Mouse (Mus musculus): ENCODE results near the gene Tmem206. TPM values are rescaled to one million over a fixed set of nuclear protein-coding genes. Genes with fewer than 3 reads are reported as not detected.

The Tmem206 gene
- polyA plus RNA-seq, 1 experiment from 2014 or later, result 4.4 TPM

DNA sequence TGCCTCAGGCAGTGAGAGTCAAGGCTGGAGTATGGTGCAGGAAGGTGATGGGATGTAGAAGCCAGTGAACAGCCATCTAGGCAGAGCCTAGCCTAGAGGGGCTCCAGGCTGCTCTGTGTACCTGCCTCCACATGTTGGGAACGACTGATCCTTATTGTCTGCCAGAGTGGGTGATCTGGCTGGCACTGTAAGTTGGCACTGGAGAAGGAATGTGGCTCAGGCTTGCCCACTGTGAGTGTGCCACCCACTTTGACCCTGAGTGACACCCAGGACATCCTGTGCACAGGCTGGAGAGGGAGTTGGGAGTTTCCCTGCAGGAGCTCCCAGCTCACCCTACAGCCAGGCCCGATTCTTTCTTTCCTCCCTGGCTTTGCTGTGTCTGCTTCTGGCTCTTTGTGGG lies 14.2 kb downstream of the Tmem206 start:
- 93% methylated on average over 2 of the region's 2 CpGs for WGBS (ENCODE audit: insufficient replicate concordance)
- H3K9ac ChIP-seq (replicated peaks), result no peak overlapping the region
- H3K4me2 ChIP-seq (ENCODE audit: low read depth, low read length), result no peak overlapping the region
- no peaks in the 10 kb centered on the region for H3K4me1 ChIP-seq (ENCODE audit: insufficient read depth)
- no peak overlapping the region for H3K27ac ChIP-seq (ENCODE audit: low read depth)
- H3K9me3 ChIP-seq (ENCODE audit: low read length), result no peaks in the 10 kb centered on the region
- ATAC-seq (no peak), DNase-seq (no peak)
- no peaks in the 10 kb centered on the region for H3K27me3 ChIP-seq (ENCODE audit: insufficient read depth, low read length)
- TF ChIP-seq EP300 (IDR thresholded peaks at IDR 0.05; ENCODE audit: low read depth) (no peak), CTCF (IDR thresholded peaks at IDR 0.05; ENCODE audit: low read depth) (no peak)
- no peak overlapping the region for H3K4me3 ChIP-seq (ENCODE audit: low read depth, low read length)
- H3K36me3 ChIP-seq (replicated peaks; ENCODE audit: insufficient read depth, low read length), result peaks cover 15% of the 10 kb centered on the region

GRCm38 (mm10) chr1:191340530-191340929 lies 14.8 kb downstream of the Tmem206 start:
- H3K27me3 ChIP-seq (ENCODE audit: insufficient read depth, low read length), result no peaks in the 10 kb centered on the region
- H3K36me3 ChIP-seq (replicated peaks; ENCODE audit: insufficient read depth, low read length), result peaks cover 15% of the 10 kb centered on the region

GRCm38 (mm10) chr1:191347602-191348001 lies 21.9 kb downstream of the Tmem206 start:
- Histone ChIP-seq H3K36me3 (replicated peaks; ENCODE audit: insufficient read depth, low read length) (peaks cover 35% of the 10 kb centered on the region), H3K4me3 (ENCODE audit: low read depth, low read length) (no peak overlapping the region), H3K9ac (replicated peaks) (no peak overlapping the region), H3K4me2 (ENCODE audit: low read depth, low read length) (no peak overlapping the region), H3K4me1 (ENCODE audit: insufficient read depth) (no peaks in the 10 kb centered on the region), H3K9me3 (ENCODE audit: low read length) (no peaks in the 10 kb centered on the region), H3K27me3 (ENCODE audit: insufficient read depth, low read length) (no peaks in the 10 kb centered on the region), H3K27ac (ENCODE audit: low read depth) (no peak overlapping the region)
- DNase-seq (no peak), ATAC-seq (no peak)
- TF ChIP-seq CTCF (IDR thresholded peaks at IDR 0.05; ENCODE audit: low read depth), result no peak
- TF ChIP-seq EP300 (IDR thresholded peaks at IDR 0.05; ENCODE audit: low read depth), result no peak
- 84% methylated on average over 8 of the region's 8 CpGs for WGBS (ENCODE audit: insufficient replicate concordance)

More at GRCm38 (mm10) chr1:191340530-191340929, 14.8 kb downstream of the Tmem206 start:
- 81% methylated on average over 4 of the region's 4 CpGs for WGBS (ENCODE audit: insufficient replicate concordance)
- DNase-seq (no peak), ATAC-seq (no peak)
- H3K9ac ChIP-seq (replicated peaks), result no peak overlapping the region
- H3K4me1 ChIP-seq (ENCODE audit: insufficient read depth), result no peaks in the 10 kb centered on the region
- no peak for TF ChIP-seq EP300 (IDR thresholded peaks at IDR 0.05; ENCODE audit: low read depth)
- TF ChIP-seq CTCF (IDR thresholded peaks at IDR 0.05; ENCODE audit: low read depth), result no peak
- H3K4me3 ChIP-seq (ENCODE audit: low read depth, low read length), result no peak overlapping the region
- no peak overlapping the region for H3K4me2 ChIP-seq (ENCODE audit: low read depth, low read length)
- no peak overlapping the region for H3K27ac ChIP-seq (ENCODE audit: low read depth)
- H3K9me3 ChIP-seq (ENCODE audit: low read length), result no peaks in the 10 kb centered on the region

DNA sequence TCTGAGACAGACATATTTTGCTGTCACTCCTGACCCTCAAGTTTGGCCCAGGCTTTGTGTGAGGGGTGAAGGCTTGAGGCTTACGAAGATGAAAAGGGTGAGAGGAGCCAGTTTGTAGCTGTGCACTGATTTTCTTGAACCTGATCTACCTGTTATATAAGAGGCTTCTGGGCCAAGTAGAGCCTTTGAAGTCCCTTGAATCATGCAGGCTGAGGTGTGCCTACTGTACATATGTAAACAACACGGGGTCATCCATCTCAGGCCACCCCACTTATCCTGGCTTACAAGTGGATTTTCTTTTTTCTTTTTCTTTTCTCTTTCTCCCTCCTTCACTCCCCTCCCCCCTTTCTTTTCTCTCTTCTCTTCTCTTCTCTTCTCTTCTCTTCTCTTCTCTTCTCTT lies 22.9 kb downstream of the Tmem206 start:
- Histone ChIP-seq H3K9me3 (ENCODE audit: low read length) (no peaks in the 10 kb centered on the region), H3K4me3 (ENCODE audit: low read depth, low read length) (no peak overlapping the region), H3K27me3 (ENCODE audit: insufficient read depth, low read length) (no peaks in the 10 kb centered on the region), H3K36me3 (replicated peaks; ENCODE audit: insufficient read depth, low read length) (peaks cover 43% of the 10 kb centered on the region), H3K4me1 (ENCODE audit: insufficient read depth) (no peaks in the 10 kb centered on the region), H3K27ac (ENCODE audit: low read depth) (no peak overlapping the region), H3K9ac (replicated peaks) (no peak overlapping the region), H3K4me2 (ENCODE audit: low read depth, low read length) (no peak overlapping the region)
- TF ChIP-seq EP300 (IDR thresholded peaks at IDR 0.05; ENCODE audit: low read depth), result no peak
- no peak for TF ChIP-seq CTCF (IDR thresholded peaks at IDR 0.05; ENCODE audit: low read depth)
- 81% methylated on average over 2 of the region's 2 CpGs for WGBS (ENCODE audit: insufficient replicate concordance)
- no peak for ATAC-seq
- no peak for DNase-seq

- H3K27me3 ChIP-seq (ENCODE audit: insufficient read depth, low read length), result no peaks in the 10 kb centered on the region
- no peak overlapping the region for H3K9ac ChIP-seq (replicated peaks)
- no peak overlapping the region for H3K27ac ChIP-seq (ENCODE audit: low read depth)
- no peaks in the 10 kb centered on the region for H3K9me3 ChIP-seq (ENCODE audit: low read length)
- H3K4me2 ChIP-seq (ENCODE audit: low read depth, low read length), result no peak overlapping the region
- TF ChIP-seq CTCF (IDR thresholded peaks at IDR 0.05; ENCODE audit: low read depth), result no peak
- TF ChIP-seq EP300 (IDR thresholded peaks at IDR 0.05; ENCODE audit: low read depth), result no peak
- H3K4me3 ChIP-seq (ENCODE audit: low read depth, low read length), result no peak overlapping the region
- ATAC-seq (no peak), DNase-seq (no peak)
- 57% methylated on average over 5 of the region's 5 CpGs for WGBS (ENCODE audit: insufficient replicate concordance)
- H3K36me3 ChIP-seq (replicated peaks; ENCODE audit: insufficient read depth, low read length), result peaks cover 47% of the 10 kb centered on the region
- H3K4me1 ChIP-seq (ENCODE audit: insufficient read depth), result no peaks in the 10 kb centered on the region
Measured at GRCm38 (mm10) chr1:191348996-191349395, 23.3 kb downstream of the Tmem206 start.

- 86% methylated on average over 23 of the region's 23 CpGs for WGBS (ENCODE audit: insufficient replicate concordance)
- H3K9ac ChIP-seq (replicated peaks), result no peak overlapping the region
- no peak for TF ChIP-seq CTCF (IDR thresholded peaks at IDR 0.05; ENCODE audit: low read depth)
- no peak for TF ChIP-seq EP300 (IDR thresholded peaks at IDR 0.05; ENCODE audit: low read depth)
- H3K4me3 ChIP-seq (ENCODE audit: low read depth, low read length), result no peak overlapping the region
- no peak overlapping the region for H3K4me2 ChIP-seq (ENCODE audit: low read depth, low read length)
- H3K27ac ChIP-seq (ENCODE audit: low read depth), result no peak overlapping the region
- no peaks in the 10 kb centered on the region for H3K9me3 ChIP-seq (ENCODE audit: low read length)
- H3K4me1 ChIP-seq (ENCODE audit: insufficient read depth), result no peaks in the 10 kb centered on the region
- ATAC-seq, result no peak
- H3K27me3 ChIP-seq (ENCODE audit: insufficient read depth, low read length), result no peaks in the 10 kb centered on the region
- no peak for DNase-seq
- H3K36me3 ChIP-seq (replicated peaks; ENCODE audit: insufficient read depth, low read length), result peaks cover 52% of the 10 kb centered on the region
Measured at GRCm38 (mm10) chr1:191349486-191350037, 23.9 kb downstream of the Tmem206 start.

- no peaks in the 10 kb centered on the region for H3K27me3 ChIP-seq (ENCODE audit: insufficient read depth, low read length)
- DNase-seq, result no peak
- no peak overlapping the region for H3K4me3 ChIP-seq (ENCODE audit: low read depth, low read length)
- H3K27ac ChIP-seq (ENCODE audit: low read depth), result no peak overlapping the region
- no peak overlapping the region for H3K4me2 ChIP-seq (ENCODE audit: low read depth, low read length)
- no peak for TF ChIP-seq EP300 (IDR thresholded peaks at IDR 0.05; ENCODE audit: low read depth)
- TF ChIP-seq CTCF (IDR thresholded peaks at IDR 0.05; ENCODE audit: low read depth), result no peak
- H3K36me3 ChIP-seq (replicated peaks; ENCODE audit: insufficient read depth, low read length), result peaks cover 60% of the 10 kb centered on the region
- ATAC-seq, result no peak
- no peaks in the 10 kb centered on the region for H3K9me3 ChIP-seq (ENCODE audit: low read length)
- no peaks in the 10 kb centered on the region for H3K4me1 ChIP-seq (ENCODE audit: insufficient read depth)
- no peak overlapping the region for H3K9ac ChIP-seq (replicated peaks)
- WGBS (ENCODE audit: insufficient replicate concordance), result 89% methylated on average over 5 of the region's 5 CpGs
Measured at GRCm38 (mm10) chr1:191350355-191350754, 24.6 kb downstream of the Tmem206 start.

Data from liver, postnatal 0 days (tissue).